Mouse (Mus musculus) spleen, adult 2 months (tissue): Measurements from ENCODE around the gene Smad9.

ENCODE experiments used
- CTCF ChIP-seq: fragments of 200-500 bp; IDR thresholded peaks from 2 replicates; pipeline ENCODE4 v1.5.1; 2011; ENCODE audit warnings: mild to moderate bottlenecking, inconsistent platforms; ENCODE audit not compliant: insufficient read depth, insufficient read length, insufficient replicate concordance; ENCODE audit errors: extremely low read depth
- POLR2A ChIP-seq: fragments of 200-500 bp; IDR thresholded peaks from 2 replicates; pipeline ENCODE4 v1.6.1; 2011; ENCODE audit warnings: low read depth, low read length, inconsistent platforms

GRCm38 (mm10) chr3:54835421-54835820 lies 80.0 kb downstream of the Smad9 start:
- TF ChIP-seq CTCF (no peak), POLR2A (no peak)
